ENCODE assay signal across 18 mouse cellular contexts in genomic region chr9:106096683-106097082, GRCm38 (mm10). TPM values are rescaled to one million over a fixed set of nuclear protein-coding genes. Genes with fewer than 3 reads are reported as not detected.
A peak's percentile ranks its signal among the peaks of the same experiment; 100 is the strongest.
DNase-seq lines count a peak whose midpoint lies in the region; ATAC-seq and TF ChIP-seq lines count a peak whose summit lies in the region.
"Had no signal": no experiment of that assay in that cellular context is flagged by ENCODE, and none has a peak within 500 bp of the region (broad histone marks: within the 10 kb centered on the region; RNA-seq: fewer than 3 reads in every experiment).

Gene Col6a4, minus strand, starts transcription at chr9:106096783.

- no peaks in the 10 kb centered on the region for H3K9me3 ChIP-seq in embryonic facial prominence, embryonic 13.5 days
- H3K9me3 ChIP-seq in embryonic facial prominence, embryonic 10.5 days: no peaks in the 10 kb centered on the region
- no peaks in the 10 kb centered on the region for H3K9me3 ChIP-seq in intestine, embryonic 16.5 days (ENCODE audit: control insufficient read depth, low read length)
- no peaks in the 10 kb centered on the region for H3K9me3 ChIP-seq in stomach, postnatal 0 days (ENCODE audit: control insufficient read depth, low read length)
- H3K9me3 ChIP-seq: heart, embryonic 13.5 days; midbrain, embryonic 15.5 days had no signal

- H3K36me3 ChIP-seq in embryonic facial prominence, embryonic 13.5 days: no peaks in the 10 kb centered on the region
- no peaks in the 10 kb centered on the region for H3K36me3 ChIP-seq in embryonic facial prominence, embryonic 10.5 days (replicated peaks)
- H3K36me3 ChIP-seq in intestine, embryonic 16.5 days (ENCODE audit: control insufficient read depth, insufficient read depth, low read length): no peaks in the 10 kb centered on the region
- no peaks in the 10 kb centered on the region for H3K36me3 ChIP-seq in stomach, postnatal 0 days (ENCODE audit: control insufficient read depth, insufficient read depth, low read length)
- H3K36me3 ChIP-seq: heart, embryonic 13.5 days; midbrain, embryonic 15.5 days had no signal

- no peak for TF ChIP-seq CTCF in stomach, postnatal 0 days (IDR thresholded peaks at IDR 0.05; ENCODE audit: low read depth)

- 44% methylated on average over 7 of the region's 7 CpGs for WGBS in embryonic facial prominence, embryonic 13.5 days
- 65% methylated on average over 7 of the region's 7 CpGs for WGBS in embryonic facial prominence, embryonic 10.5 days
- 41% methylated on average over 7 of the region's 7 CpGs for WGBS in intestine, embryonic 16.5 days
- 44% methylated on average over 7 of the region's 7 CpGs for WGBS in stomach, postnatal 0 days

- H3K27me3 ChIP-seq in embryonic facial prominence, embryonic 13.5 days: no peaks in the 10 kb centered on the region
- H3K27me3 ChIP-seq in embryonic facial prominence, embryonic 10.5 days (replicated peaks; ENCODE audit: low read depth, poor library complexity, severe bottlenecking): no peaks in the 10 kb centered on the region
- no peaks in the 10 kb centered on the region for H3K27me3 ChIP-seq in intestine, embryonic 16.5 days (replicated peaks; ENCODE audit: control insufficient read depth, insufficient read depth, low read length)
- H3K27me3 ChIP-seq in stomach, postnatal 0 days (ENCODE audit: control insufficient read depth, insufficient read depth, low read length): no peaks in the 10 kb centered on the region
- H3K27me3 ChIP-seq: heart, embryonic 13.5 days; midbrain, embryonic 15.5 days had no signal

- H3K27ac ChIP-seq in embryonic facial prominence, embryonic 13.5 days: no peak within 1 kb of the TSS
- H3K27ac ChIP-seq in embryonic facial prominence, embryonic 10.5 days (replicated peaks): no peak within 1 kb of the TSS
- no peak within 1 kb of the TSS for H3K27ac ChIP-seq in intestine, embryonic 16.5 days (ENCODE audit: low read length)
- H3K27ac ChIP-seq in stomach, postnatal 0 days (replicated peaks): no peak within 1 kb of the TSS
- H3K27ac ChIP-seq: heart, embryonic 13.5 days; hindbrain, embryonic 14.5 days; layer of hippocampus, adult 2 months; midbrain, embryonic 15.5 days had no signal

- H3K4me2 ChIP-seq in embryonic facial prominence, embryonic 13.5 days: 0 out of 2 replicates have a peak within 1 kb of the TSS, but pooled peaks have one; percentile 20
- 0 out of 2 replicates have a peak within 1 kb of the TSS, but pooled peaks have one; percentile 11 for H3K4me2 ChIP-seq in intestine, embryonic 16.5 days (ENCODE audit: low read depth, low read length)
- peak within 1 kb of the TSS; percentile 17 for H3K4me2 ChIP-seq in stomach, postnatal 0 days (replicated peaks; ENCODE audit: low read depth)
- H3K4me2 ChIP-seq: heart, embryonic 13.5 days; hindbrain, embryonic 14.5 days; midbrain, embryonic 15.5 days had no signal

- ATAC-seq in embryonic facial prominence, embryonic 13.5 days (ENCODE audit: insufficient number of reproducible peaks, insufficient read depth, low FRiP score, low TSS enrichment, low read depth): no peak
- ATAC-seq in intestine, embryonic 16.5 days: no peak; the same call in 1 of the 2 replicates
- no peak for ATAC-seq in stomach, postnatal 0 days (ENCODE audit: low FRiP score, low TSS enrichment)
- ATAC-seq: forebrain, embryonic 16.5 days; midbrain, embryonic 15.5 days had no signal

- no peak within 1 kb of the TSS for H3K4me3 ChIP-seq in embryonic facial prominence, embryonic 13.5 days
- no peak within 1 kb of the TSS for H3K4me3 ChIP-seq in embryonic facial prominence, embryonic 10.5 days
- peak within 1 kb of the TSS; percentile 34 for H3K4me3 ChIP-seq in intestine, embryonic 16.5 days (ENCODE audit: low read length)
- H3K4me3 ChIP-seq in stomach, postnatal 0 days (ENCODE audit: low read depth, low read length): peak within 1 kb of the TSS; percentile 16; the same call in 1 of the 2 replicates
- H3K4me3 ChIP-seq: heart, embryonic 13.5 days; layer of hippocampus, adult 2 months; midbrain, embryonic 15.5 days; myocyte had no signal

- 0 out of 2 replicates have a peak within 1 kb of the TSS, but pooled peaks have one; percentile 21 for H3K9ac ChIP-seq in embryonic facial prominence, embryonic 13.5 days
- peak within 1 kb of the TSS; percentile 42 for H3K9ac ChIP-seq in intestine, embryonic 16.5 days (ENCODE audit: low read depth, low read length)
- H3K9ac ChIP-seq in stomach, postnatal 0 days (ENCODE audit: low read length): no peak within 1 kb of the TSS
- H3K9ac ChIP-seq: heart, embryonic 13.5 days; hindbrain, embryonic 14.5 days; midbrain, embryonic 15.5 days had no signal

- H3K4me1 ChIP-seq in embryonic facial prominence, embryonic 13.5 days: 0 out of 2 replicates have a peak, but pooled peaks cover 5% of the 10 kb centered on the region
- peaks cover 8% of the 10 kb centered on the region; the same call in 1 of the 2 replicates for H3K4me1 ChIP-seq in embryonic facial prominence, embryonic 10.5 days
- H3K4me1 ChIP-seq in intestine, embryonic 16.5 days (ENCODE audit: control insufficient read depth, insufficient read depth, low read length): no peaks in the 10 kb centered on the region
- H3K4me1 ChIP-seq in stomach, postnatal 0 days (replicated peaks; ENCODE audit: control insufficient read depth, insufficient read depth): no peaks in the 10 kb centered on the region
- H3K4me1 ChIP-seq: heart, embryonic 13.5 days had no signal

- TF ChIP-seq EP300 in stomach, postnatal 0 days (optimal IDR thresholded peaks at IDR 0.05): no peak

- DNase-seq in embryonic facial prominence, embryonic 10.5 days (ENCODE audit: low spot score): no peak
- peak; percentile 22 for DNase-seq in lung, postnatal 10 days
- no peak for DNase-seq in lung, postnatal 36 days
- no peak for DNase-seq in stomach, postnatal 0 days (ENCODE audit: low spot score)
- no peak for DNase-seq in frontal cortex, adult 2 months (ENCODE audit: extremely low spot score in 1 of 2, low spot score in 1 of 2)
- DNase-seq: cerebellum, adult 9-10 months; kidney, adult 2 months; liver; retina, postnatal 1 day; thymus, adult 2 months had no signal

RNA-seq across cellular contexts. Expression of gene Col6a4, which starts in this region (rescaled TPM):
- 0.21 and 0.37 TPM in 2 replicates for polyA plus RNA-seq in embryonic facial prominence, embryonic 13.5 days (2015; fragmentation: Nextera tagmentation; extraction: Ambion mirVana)
- 0.09 and 0.25 TPM in 2 replicates for polyA plus RNA-seq in embryonic facial prominence, embryonic 10.5 days (2016; fragmentation: Nextera tagmentation; extraction: Ambion mirVana)
- polyA plus RNA-seq in intestine, embryonic 16.5 days (2015; fragmentation: Nextera tagmentation; extraction: Ambion mirVana): 72.7 and 83.0 TPM in 2 replicates
- polyA plus RNA-seq in stomach, postnatal 0 days (2015; fragmentation: Nextera tagmentation; extraction: Ambion mirVana): 19.3 and 20.2 TPM in 2 replicates
- 3.3 and 5.7 TPM in 2 replicates for polyA plus RNA-seq in frontal cortex, adult 2 months (2012; rRNA removed)

Comparison
In these comparisons a context has a peak if more than half of its experiments do, and no peak if none do; other contexts are left out.
1. H3K4me3 ChIP-seq: peak in intestine, embryonic 16.5 days (single experiment) and stomach, postnatal 0 days (single experiment); none in embryonic facial prominence, embryonic 13.5 days (single experiment) and embryonic facial prominence, embryonic 10.5 days (single experiment).
2. Peak in every context shown above with its lines, with median percentiles within 50 percentile points of each other: H3K4me2 ChIP-seq.